Mouse (Mus musculus): ENCODE results near the gene Htr1b. TPM values are rescaled to one million over a fixed set of nuclear protein-coding genes. Genes with fewer than 3 reads are reported as not detected.

The Htr1b gene
- total RNA-seq (2021): 10 to 100 TPM; 11.5 to 15.3 TPM
- long read RNA-seq, experiment 1, full-length matches to known transcripts: 3 of 6 reads
- long read RNA-seq, experiment 1, partial matches to known transcripts: 0 of 6 reads
- long read RNA-seq, experiment 1, other reads (novel, unspliced or antisense): 3 of 6 reads
- long read RNA-seq, experiment 2, transcript Htr1b-201 (1 exons, 1,273 nt): major isoform, 6 of 6 reads
- long read RNA-seq, experiment 2, partial matches to known transcripts: 0 of 6 reads
- long read RNA-seq, experiment 2, other reads (novel, unspliced or antisense): 0 of 6 reads

- DNase-seq (ENCODE audit: extremely low spot score in 1 of 2, low spot score in 2 of 2): peak; percentile 39 to 55
- TF ChIP-seq CTCF (IDR thresholded peaks at IDR 0.05): no peak
- H3K27ac ChIP-seq: peak within 1 kb of the TSS; percentile 81
- H3K4me3 ChIP-seq: peak within 1 kb of the TSS; percentile 75
- intact Hi-C loops (cut with DNase I): loop anchor here (5.0 kb wide), 1 partner anchor 229 kb away; the partner anchor contains the start of gene Mei4
Observed at GRCm38 (mm10) chr9:81633437-81633973, at the start of gene Htr1b. Gene Htr1b, minus strand, starts transcription at chr9:81633828.

DNA sequence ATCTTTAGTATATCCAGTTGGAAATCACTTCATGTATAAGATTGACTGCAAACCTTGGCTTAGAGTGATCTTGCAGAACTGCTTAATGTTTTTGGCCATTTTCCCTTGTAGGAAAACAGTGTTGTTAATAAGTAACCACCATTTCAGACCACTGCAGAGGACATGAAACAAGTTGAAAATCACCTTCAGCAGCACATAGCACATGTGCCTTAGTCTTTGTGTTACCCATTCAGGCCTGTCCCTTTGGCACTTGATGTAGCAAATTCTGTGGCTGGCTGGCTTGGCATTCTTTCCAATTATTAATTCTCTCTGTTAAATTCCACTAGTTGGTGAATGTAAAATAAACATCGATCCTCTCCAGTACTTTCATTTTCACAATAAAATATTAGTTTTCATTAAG lies 43.1 kb upstream of the Htr1b start:
- TF ChIP-seq CTCF (IDR thresholded peaks at IDR 0.05): no peak

DNA sequence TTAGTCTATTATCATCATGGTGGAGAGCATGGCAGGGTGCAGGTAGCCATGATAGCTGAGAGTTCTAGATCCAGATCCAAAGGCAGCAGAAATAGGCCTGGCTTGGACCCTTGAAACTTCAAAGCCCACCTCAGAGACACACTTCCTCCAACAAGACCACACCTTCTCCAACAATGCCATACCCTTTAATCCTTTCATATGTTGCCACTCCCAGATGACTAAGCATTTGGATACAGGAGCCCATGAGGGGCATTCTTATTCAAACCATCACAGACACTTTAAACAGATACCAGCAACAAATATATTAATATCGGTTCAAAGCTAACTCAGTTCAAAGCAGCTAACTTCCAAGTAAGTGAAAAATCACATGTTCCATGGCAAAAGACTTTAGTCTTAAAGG lies 3.9 kb upstream of the Htr1b start:
- no peak overlapping the region for H3K4me3 ChIP-seq
- no peak for DNase-seq (ENCODE audit: extremely low spot score in 1 of 2, low spot score in 2 of 2)
- intact Hi-C loops (cut with DNase I): no loop called here
- H3K27ac ChIP-seq: no peak overlapping the region
- TF ChIP-seq CTCF (IDR thresholded peaks at IDR 0.05): no peak

More for the DNA sequence above, 43.1 kb upstream of the Htr1b start:
- intact Hi-C loops (cut with DNase I): no loop called here
- Histone ChIP-seq H3K4me3 (no peak overlapping the region), H3K27ac (no peak overlapping the region)
- no peak for DNase-seq (ENCODE audit: extremely low spot score in 1 of 2, low spot score in 2 of 2)

DNA sequence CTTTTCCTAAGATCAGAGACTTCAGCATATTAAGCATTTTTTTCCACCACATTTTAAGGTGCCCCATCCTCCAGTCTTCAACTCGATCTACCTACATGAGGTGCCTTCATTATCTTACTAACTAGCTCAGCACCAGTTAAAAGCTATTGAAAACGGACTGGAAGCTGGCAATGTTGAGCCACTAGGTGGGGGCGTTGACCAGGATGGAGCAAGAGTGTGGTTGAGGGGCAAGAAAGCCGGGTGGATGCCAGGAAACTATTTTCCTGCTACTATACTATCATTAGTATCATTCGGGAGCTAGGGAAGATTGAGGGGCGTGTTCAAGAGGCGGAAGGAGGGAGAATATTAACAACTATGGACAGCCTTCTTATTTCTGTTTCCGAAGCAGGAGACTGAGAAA lies 1.5 kb upstream of the Htr1b start:
- intact Hi-C loops (cut with DNase I): no loop called here
- peak; percentile 27 for TF ChIP-seq CTCF (IDR thresholded peaks at IDR 0.05)
- Histone ChIP-seq H3K4me3 (peak overlapping the region; percentile 4; the same call in 1 of the 2 replicates), H3K27ac (no peak overlapping the region)
- DNase-seq (ENCODE audit: extremely low spot score in 1 of 2, low spot score in 2 of 2): no peak

GRCm38 (mm10) chr9:81634163-81634562 lies 535 bp upstream of the Htr1b start:
- DNase-seq (ENCODE audit: extremely low spot score in 1 of 2, low spot score in 2 of 2): peak in 1 of 2 experiments; percentile 15
- Histone ChIP-seq H3K4me3 (peak overlapping the region; percentile 75), H3K27ac (no peak overlapping the region)
- TF ChIP-seq CTCF (IDR thresholded peaks at IDR 0.05): peak; percentile 10
- intact Hi-C loops (cut with DNase I): loop anchor here (5.0 kb wide), 1 partner anchor 228 kb away; the partner anchor contains the start of gene Mei4

- intact Hi-C loops (cut with DNase I): loop anchor here (5.0 kb wide), 1 partner anchor 229 kb away; the partner anchor contains the start of gene Mei4
- DNase-seq (ENCODE audit: extremely low spot score in 1 of 2, low spot score in 2 of 2): peak; percentile 46 to 51
- Histone ChIP-seq H3K27ac (peak overlapping the region; percentile 81), H3K4me3 (peak overlapping the region; percentile 75)
- no peak; the same call in 1 of the 2 replicates for TF ChIP-seq CTCF (IDR thresholded peaks at IDR 0.05)
Observed at GRCm38 (mm10) chr9:81632736-81633436, 742 bp downstream of the Htr1b start.

DNA sequence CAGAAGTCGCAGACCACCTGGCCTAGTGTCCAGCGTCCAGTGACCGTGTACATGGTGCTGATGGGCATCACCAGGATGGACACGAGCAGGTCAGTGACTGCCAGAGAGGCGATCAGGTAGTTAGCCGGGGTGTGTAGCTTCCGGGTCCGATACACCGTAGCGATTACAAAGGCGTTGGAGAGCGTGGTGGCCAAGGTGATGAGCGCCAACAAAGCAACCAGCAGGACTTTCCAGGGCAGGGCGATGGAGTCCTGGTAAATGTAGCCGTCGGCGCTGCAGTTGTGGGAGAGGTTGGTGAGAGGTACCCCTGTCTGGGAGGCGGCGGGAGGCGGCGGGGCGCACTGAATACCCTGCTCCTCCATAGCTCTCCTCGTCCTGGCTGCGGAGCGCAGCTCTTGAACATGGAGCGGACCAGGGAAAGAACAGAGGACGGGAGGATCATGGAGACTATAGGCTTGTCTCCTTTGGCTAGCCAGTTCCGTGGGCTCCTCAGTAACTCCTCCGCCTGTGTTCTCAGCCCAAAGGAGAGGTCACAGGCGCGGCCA lies 1.4 kb downstream of the Htr1b start:
- no peak for TF ChIP-seq CTCF (IDR thresholded peaks at IDR 0.05)
- intact Hi-C loops (cut with DNase I): loop anchor here (5.0 kb wide), 1 partner anchor 230 kb away; the partner anchor contains the start of gene Mei4
- peak overlapping the region; percentile 75 for H3K4me3 ChIP-seq
- H3K27ac ChIP-seq: peak overlapping the region; percentile 81; the same call in 1 of the 2 replicates
- DNase-seq (ENCODE audit: extremely low spot score in 1 of 2, low spot score in 2 of 2): peak in 1 of 2 experiments; percentile 24

DNA sequence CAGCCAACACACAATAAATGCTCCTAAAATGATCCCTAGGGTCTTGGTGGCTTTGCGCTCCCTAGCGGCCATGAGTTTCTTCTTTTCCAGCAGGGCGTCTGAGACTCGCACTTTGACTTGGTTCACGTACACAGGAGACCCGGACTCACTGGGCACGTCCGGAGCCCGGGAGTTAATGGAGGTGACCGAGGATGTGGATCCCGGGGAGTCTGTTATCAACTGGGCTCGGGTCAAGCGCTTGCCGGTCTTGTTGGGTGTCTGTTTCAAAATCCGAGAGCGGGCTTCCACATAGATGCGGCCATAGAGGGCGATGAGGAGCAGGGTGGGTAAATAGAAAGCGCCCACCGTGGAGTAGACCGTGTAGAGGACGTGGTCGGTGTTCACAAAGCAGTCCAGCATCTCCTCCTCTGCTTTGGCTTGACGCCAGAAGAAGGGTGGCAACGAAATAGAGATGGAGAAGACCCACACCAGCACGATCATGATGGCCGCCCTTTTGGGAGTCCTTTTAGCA lies 2.0 kb downstream of the Htr1b start:
- peak; percentile 28 for TF ChIP-seq CTCF (IDR thresholded peaks at IDR 0.05)
- intact Hi-C loops (cut with DNase I): loop anchor here (5.0 kb wide), 1 partner anchor 231 kb away; the partner anchor contains the start of gene Mei4
- DNase-seq (ENCODE audit: extremely low spot score in 1 of 2, low spot score in 2 of 2): peak; percentile 39 to 42
- Histone ChIP-seq H3K27ac (no peak overlapping the region), H3K4me3 (peak overlapping the region; percentile 75)

- intact Hi-C loops (cut with DNase I): loop anchor here (1.0 to 10.0 kb wide), 5 partner anchors 312 to 1968 kb away; no protein-coding TSS in a partner anchor
Observed at GRCm38 (mm10) chr9:81626899-81627606, 6.6 kb downstream of the Htr1b start.

DNA sequence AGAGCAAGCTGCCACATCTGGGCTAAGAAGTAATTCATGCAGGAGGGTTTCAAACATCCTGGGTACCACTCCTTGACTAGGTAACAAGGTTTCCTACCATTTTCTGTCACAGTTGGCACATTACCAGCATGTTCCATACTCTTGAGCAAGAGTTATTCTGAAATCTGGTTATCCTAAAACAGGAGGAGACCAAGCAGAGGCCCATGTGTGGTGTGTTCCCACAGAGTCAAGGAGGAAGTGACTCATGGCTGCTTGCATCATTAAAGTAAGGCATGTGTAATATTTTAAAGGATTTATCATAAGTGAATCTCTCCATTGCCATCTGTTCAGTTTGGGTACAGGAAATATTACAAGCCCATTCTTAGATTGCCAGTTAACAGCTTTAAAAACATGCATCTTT lies 7.7 kb downstream of the Htr1b start:
- Histone ChIP-seq H3K27ac (no peak overlapping the region), H3K4me3 (no peak overlapping the region)
- no peak for DNase-seq (ENCODE audit: extremely low spot score in 1 of 2, low spot score in 2 of 2)
- intact Hi-C loops (cut with DNase I): loop anchor here (5.0 to 10.0 kb wide), 4 partner anchors 311 to 1969 kb away; no protein-coding TSS in a partner anchor
- TF ChIP-seq CTCF (IDR thresholded peaks at IDR 0.05): no peak

More at GRCm38 (mm10) chr9:81626899-81627606, 6.6 kb downstream of the Htr1b start:
- Histone ChIP-seq H3K4me3 (no peak overlapping the region), H3K27ac (peak overlapping the region; percentile 44; the same call in 1 of the 2 replicates)
- TF ChIP-seq CTCF (IDR thresholded peaks at IDR 0.05): peak; percentile 88
- DNase-seq (ENCODE audit: extremely low spot score in 1 of 2, low spot score in 2 of 2): peak; percentile 83 to 93
